Mouse (Mus musculus) lung, embryonic 15.5 days (tissue): ENCODE results near the gene Mettl24. TPM values are rescaled to one million over a fixed set of nuclear protein-coding genes. Genes with fewer than 3 reads are reported as not detected.

Experiments
- polyA plus RNA-seq: library from polyadenylated mRNA; unstranded; fragments of >200 nt; fragmentation: Nextera tagmentation; extraction: Ambion mirVana; gene quantifications from 2 replicates; pipeline ENCODE4 v1.2.1, GENCODE M21; 2015

The Mettl24 gene
- polyA plus RNA-seq, 1 experiment from 2014 or later = 4.3 TPM

Other genes starting within 250 kb of the Mettl24 start
- not detected in 2 replicates for gene Slc22a16, start 112.9 kb upstream of the Mettl24 start, polyA plus RNA-seq
- gene Ddo, start 53.3 kb upstream of the Mettl24 start, polyA plus RNA-seq = 2.8 and 3.3 TPM in 2 replicates
- 30.5 and 32.7 TPM in 2 replicates for gene Cdc40, start 200.0 kb downstream of the Mettl24 start, polyA plus RNA-seq
- 10.0 and 10.7 TPM in 2 replicates for gene Wasf1, start 200.2 kb downstream of the Mettl24 start, polyA plus RNA-seq